Mouse (Mus musculus): ENCODE measurements around the gene Zfp583. TPM values are rescaled to one million over a fixed set of nuclear protein-coding genes. Genes with fewer than 3 reads are reported as not detected.

The Zfp583 gene
- total RNA-seq, 2 experiments from 2014 or later: 13.3 to 14.4 TPM

- peak; percentile 87 for TF ChIP-seq CTCF (conservative IDR thresholded peaks at IDR 0.05)
- Histone ChIP-seq H3K4me3 (peak overlapping the region; percentile 74), H3K27ac (peak overlapping the region; percentile 98)
- peak; percentile 74 to 86 for DNase-seq (ENCODE audit: low spot score in 2 of 2)
Measured at GRCm38 (mm10) chr7:6282749-6283148, 48.3 kb downstream of the Zfp583 start.

GRCm38 (mm10) chr7:6277906-6278305 lies 53.2 kb downstream of the Zfp583 start:
- no peak for DNase-seq (ENCODE audit: low spot score in 2 of 2)
- no peak overlapping the region for H3K27ac ChIP-seq
- H3K4me3 ChIP-seq: no peak overlapping the region
- no peak for TF ChIP-seq CTCF (conservative IDR thresholded peaks at IDR 0.05)

DNA sequence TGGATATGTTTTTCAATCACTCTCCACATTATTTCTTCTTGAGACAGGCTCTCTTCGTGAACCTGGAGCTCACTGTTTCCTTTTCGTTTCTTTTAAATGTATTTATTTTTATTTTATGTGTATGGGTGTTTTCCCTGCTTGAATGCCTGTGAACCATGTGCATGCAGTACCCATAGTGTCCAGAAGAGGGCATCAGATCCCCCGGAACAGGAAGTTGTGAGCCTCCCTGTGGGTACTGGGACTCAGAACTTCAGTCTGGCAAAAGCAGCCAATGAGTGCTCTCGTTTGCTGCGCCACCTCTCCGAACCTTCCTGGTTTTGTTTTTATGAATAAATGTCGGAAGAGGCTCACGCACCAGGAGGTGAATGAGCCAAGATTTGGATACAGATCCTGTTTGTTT lies 65.4 kb downstream of the Zfp583 start:
- peak; percentile 75 for TF ChIP-seq CTCF (conservative IDR thresholded peaks at IDR 0.05)
- Histone ChIP-seq H3K27ac (no peak overlapping the region), H3K4me3 (no peak overlapping the region)
- DNase-seq (ENCODE audit: low spot score in 2 of 2): no peak

Other genes starting within 250 kb of the Zfp583 start
- gene Zfp787, start 175.3 kb downstream of the Zfp583 start, total RNA-seq (2021): 10 to 100 TPM; 26.2 to 27.3 TPM
- 10 to 100 TPM; 55.8 to 57.2 TPM for gene Zfp444, start 159.1 kb downstream of the Zfp583 start, total RNA-seq (2021)
- gene Galp, start 134.2 kb downstream of the Zfp583 start, total RNA-seq (2021): not detected
- gene Zscan5b, start 109.0 kb downstream of the Zfp583 start, total RNA-seq (2021): not detected
- not detected for gene Epp13, start 78.6 kb downstream of the Zfp583 start, total RNA-seq (2021)
- 10 to 100 TPM; 17.8 to 18.3 TPM for gene Zfp667, start 44.7 kb downstream of the Zfp583 start, total RNA-seq (2021)
- gene Gm3854, start 12.5 kb upstream of the Zfp583 start, total RNA-seq (2021): 1 to 10 TPM; 7.1 to 8.3 TPM
- 1 to 10 TPM; 4.7 to 5.0 TPM for gene Zfp78, start 32.0 kb upstream of the Zfp583 start, total RNA-seq (2021)
- gene Zfp28, start 52.0 kb upstream of the Zfp583 start, total RNA-seq (2021): 1 to 10 TPM; 6.7 to 9.6 TPM
- 10 to 100 TPM; 19.7 to 24.1 TPM for gene Smim17, start 67.4 kb upstream of the Zfp583 start, total RNA-seq (2021)
- under 1 TPM; 0.25 to 0.54 TPM for gene Gm20715, start 79.0 kb upstream of the Zfp583 start, total RNA-seq (2021)
- gene Olfr1344, start 107.4 kb upstream of the Zfp583 start, total RNA-seq (2021): 1 to 10 TPM; 1.2 to 2.0 TPM
- under 1 TPM in 1 of 2 experiments, not detected in 1; 0.08 TPM for gene Olfr1336, start 124.9 kb upstream of the Zfp583 start, total RNA-seq (2021)
- not detected for gene Olfr1346, start 135.8 kb upstream of the Zfp583 start, total RNA-seq (2021)
- not detected for gene Olfr5, start 155.7 kb upstream of the Zfp583 start, total RNA-seq (2021)
- gene Olfr1347, start 168.5 kb upstream of the Zfp583 start, total RNA-seq (2021): not detected
- gene Olfr1348, start 177.5 kb upstream of the Zfp583 start, total RNA-seq (2021): not detected
- not detected for gene Olfr1349, start 191.7 kb upstream of the Zfp583 start, total RNA-seq (2021)
- not detected for gene Olfr1350, start 233.6 kb upstream of the Zfp583 start, total RNA-seq (2021)

Data from layer of hippocampus, adult 2 months (tissue).